Mouse (Mus musculus): ENCODE measurements around the gene Dcst2. TPM values are rescaled to one million over a fixed set of nuclear protein-coding genes. Genes with fewer than 3 reads are reported as not detected.

Dcst2 gene
- total RNA-seq, 4 experiments from 2014 or later = 0.32 to 0.47 (median 0.39) TPM

DNA sequence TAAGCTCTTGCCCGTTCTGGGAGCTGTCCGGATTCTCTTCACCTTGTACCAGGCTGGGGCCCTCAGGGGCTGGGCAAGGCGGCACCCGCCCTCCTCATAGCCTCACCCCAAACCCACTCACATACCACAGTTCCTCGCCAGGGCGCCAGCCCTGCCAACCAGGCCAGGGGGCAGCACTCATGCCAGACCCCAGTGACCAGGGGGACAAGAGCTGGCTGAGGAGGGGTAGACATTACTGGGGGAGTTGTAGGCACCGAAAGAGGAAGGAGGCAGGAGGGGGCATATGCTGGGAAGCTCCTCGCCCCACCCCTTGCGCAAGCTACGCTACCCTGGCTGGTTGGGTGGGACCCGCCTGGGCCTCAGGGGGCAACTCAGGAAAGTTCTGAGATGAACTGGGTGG lies 25.9 kb downstream of the Dcst2 start:
- no peak for DNase-seq (ENCODE audit: low spot score in 2 of 2)

DNA sequence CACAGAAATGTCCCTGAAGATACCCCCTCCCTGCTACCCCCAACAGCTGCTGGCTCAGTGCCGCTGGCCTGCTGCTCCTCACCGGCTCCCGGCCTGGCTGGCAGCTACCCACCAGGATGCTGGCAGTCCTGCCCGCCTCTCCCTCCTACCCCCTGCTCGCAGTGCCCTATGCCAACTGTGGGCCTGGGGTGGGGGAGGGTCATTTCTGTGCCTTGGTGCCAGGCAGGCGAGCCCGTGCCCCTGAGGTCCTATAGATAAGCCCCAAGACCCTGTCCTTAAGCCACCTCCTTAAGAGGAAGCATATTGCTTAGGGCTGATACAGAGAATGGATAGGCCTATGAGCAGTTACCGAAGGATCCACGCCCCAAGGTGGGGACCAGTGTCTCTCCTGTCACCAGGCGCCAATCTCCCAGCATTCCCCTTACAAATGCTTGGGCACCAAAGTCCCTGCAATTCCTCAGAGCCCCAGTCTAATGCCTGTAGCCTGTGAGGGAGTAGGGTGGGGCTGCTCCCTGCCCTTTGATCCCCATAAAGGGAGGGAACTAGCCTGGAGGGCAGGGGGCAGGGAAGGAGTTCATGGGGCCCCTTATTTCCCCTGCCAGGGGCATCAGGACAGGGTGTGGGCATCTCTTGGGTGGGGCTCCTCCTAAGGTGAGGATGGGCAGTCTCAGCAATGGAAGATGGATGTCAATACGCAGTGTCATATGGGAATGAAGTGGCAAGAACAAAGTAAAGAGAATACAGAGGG lies 26.5 kb downstream of the Dcst2 start:
- peak; percentile 52 to 63 for DNase-seq (ENCODE audit: low spot score in 2 of 2)

DNA sequence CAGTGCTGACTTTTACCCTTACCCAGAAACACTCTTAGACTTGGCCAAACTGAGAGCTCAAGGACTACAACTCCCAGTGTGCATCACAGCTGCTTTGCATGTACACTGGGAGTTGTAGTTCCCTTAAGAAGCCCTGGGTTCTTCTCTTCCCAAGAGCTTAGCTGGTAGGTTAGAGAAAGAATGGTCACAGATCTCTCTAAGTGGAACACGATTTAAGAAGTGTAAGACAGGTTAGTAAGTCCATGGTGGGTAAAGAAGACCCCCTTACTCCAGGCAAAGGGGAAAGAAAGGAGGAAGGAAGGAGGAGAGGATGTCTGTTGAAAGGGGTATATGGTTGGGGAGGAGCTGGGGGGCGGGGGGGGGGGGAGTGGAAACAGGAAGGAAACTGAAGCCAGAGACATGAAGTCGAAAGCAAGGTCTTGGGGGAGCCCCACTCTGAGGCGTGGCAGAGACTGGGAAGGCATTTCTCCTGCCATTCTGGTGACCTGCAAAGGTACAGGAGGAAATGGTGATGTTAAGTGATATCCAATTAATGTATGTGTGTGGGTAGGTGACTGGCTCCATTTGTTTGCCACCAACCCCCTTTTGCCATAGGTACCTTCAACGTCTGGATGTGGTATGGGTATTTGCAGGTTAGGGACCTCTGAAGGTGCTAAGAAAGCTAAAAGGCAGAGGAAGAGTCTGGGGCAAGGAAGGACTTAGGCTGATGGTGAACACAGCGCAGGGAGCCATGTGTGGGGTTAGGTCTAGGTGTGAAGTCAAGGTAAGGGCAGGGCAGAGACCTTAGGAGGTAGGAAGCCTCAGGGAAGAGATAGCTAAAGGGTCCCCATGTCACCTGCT lies 27.3 kb downstream of the Dcst2 start:
- DNase-seq (ENCODE audit: low spot score in 2 of 2) = no peak

DNA sequence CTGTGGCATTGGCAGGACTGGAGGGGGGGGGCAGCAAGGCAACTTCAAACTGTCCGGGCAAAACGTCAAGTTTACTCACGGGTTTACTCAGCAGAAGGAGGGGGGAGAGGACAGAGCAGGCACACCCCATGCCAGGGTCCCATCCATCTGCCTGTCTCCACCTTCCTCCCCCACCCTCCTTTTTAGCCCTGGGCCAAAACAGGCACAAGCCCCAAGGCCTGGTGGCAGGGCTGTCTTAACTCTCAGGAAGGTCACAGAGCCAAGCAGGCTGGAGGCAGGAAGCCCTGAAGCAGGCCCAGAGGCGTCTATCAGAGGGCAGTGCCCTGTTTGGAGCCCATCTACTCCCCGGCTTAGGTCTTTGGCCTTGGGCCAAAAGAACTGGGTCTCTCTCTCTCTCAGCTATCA lies 28.3 kb downstream of the Dcst2 start:
- DNase-seq (ENCODE audit: low spot score in 2 of 2) = no peak

DNA sequence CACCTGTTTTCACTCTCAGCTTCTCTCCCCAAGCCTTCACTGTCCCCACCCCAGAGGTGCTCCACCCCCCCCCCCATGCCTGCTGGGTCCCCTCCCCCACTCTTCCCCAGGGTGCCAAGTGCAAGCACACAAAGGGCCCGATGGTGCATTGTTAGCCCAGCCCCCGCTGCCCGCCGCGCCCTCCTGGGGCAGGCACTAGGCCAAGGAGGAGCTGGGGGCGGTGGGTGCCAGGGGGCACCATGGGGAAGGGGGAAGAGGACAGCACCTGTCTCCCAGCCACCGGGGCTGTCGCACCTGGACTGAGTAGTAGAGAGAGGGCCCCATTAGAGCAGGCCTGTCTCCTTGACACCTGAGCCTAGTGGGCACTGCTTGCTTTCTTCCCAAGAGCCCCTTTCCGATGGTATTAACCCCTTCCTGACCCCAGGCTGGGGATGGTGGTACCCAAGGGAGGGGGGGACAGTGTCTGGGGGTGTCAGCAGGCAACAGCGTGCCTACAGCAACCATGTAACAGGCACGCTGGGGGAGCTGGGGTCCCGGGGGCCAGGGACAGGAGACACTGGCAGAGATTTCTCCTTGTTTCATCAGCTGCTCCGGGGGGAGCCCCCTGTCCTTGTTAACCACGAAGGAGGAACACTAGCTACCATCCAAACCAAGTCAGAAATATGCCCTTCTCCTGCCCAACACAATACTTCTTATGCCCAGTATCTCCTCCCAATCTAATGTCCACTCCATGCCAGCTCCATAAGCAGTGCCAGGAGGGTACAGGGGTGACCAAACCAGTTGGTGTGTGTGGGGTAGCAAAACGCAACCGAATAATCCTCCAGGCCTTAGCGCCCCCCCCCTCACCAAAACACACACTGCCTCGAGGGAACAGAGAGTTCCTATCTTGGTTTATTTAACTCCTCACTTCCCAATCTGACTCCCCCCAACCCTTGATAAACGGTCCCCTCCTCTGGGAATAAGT lies 29.2 kb downstream of the Dcst2 start:
- no peak for DNase-seq (ENCODE audit: low spot score in 2 of 2)

DNA sequence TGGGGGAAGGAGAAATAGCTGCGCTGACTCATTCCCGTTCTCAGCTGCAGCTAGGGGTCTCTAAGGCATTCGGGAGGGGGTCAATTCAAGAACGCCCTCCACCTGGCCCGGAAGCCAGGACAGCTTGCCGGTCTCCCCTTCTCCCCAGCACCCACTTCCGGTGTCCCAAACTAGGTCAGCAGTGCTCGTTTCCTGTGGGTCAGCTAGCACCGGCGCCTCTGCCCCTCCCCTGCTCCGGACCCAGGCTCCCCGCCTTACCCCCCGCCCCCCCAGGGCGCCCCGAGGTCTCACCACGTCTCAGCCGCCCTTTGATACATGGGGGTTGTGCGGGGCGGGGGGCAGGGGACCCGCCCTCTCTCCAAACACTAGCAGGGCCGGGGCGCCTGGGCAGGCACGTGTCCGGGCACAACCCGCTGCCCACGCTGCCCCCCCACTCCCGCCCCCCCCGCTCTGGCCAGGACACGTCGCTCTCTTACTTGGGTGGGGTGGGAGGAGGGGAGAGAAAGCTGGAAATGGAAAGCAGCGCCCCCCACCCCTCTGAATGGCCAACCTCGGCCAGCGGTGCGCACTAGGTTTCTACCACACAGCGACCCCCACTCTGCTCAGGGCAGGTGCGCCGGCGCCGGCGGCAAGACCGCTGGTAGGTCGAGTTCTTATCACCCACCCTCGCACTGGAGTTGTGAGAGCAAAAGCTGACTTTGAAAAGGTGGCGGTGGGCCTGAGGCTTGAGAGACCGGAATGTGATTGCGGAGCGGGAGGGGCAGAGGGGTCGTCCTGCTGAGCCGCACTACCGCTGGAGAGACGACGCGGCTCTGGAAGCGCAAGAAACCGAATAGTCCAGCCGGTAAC lies 30.1 kb downstream of the Dcst2 start:
- DNase-seq (ENCODE audit: low spot score in 2 of 2) = peak in 1 of 2 experiments; percentile 9

DNA sequence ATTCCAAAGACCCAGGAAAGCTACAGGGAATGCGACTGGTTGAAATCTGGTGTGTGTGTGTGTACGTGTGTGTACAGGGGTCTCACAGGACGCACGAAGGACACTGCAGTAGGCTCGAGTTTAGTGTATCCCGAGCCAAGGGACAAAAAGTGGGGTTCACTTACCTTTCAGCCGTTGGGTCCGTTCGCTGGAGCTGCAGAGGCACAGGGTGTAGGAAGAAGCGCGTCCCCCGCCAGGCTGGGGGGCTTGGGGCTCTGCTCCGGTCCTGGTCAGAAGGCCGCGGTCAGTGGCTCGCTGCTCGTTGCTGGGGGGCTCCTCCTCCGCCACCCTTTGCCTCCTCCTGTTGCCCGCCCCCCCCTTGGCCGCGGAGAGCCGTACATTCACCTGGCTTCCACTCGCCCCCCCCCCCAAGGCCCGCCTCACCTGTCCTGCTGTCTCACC lies 31.1 kb downstream of the Dcst2 start:
- DNase-seq (ENCODE audit: low spot score in 2 of 2) = peak in 1 of 2 experiments; percentile 14

DNA sequence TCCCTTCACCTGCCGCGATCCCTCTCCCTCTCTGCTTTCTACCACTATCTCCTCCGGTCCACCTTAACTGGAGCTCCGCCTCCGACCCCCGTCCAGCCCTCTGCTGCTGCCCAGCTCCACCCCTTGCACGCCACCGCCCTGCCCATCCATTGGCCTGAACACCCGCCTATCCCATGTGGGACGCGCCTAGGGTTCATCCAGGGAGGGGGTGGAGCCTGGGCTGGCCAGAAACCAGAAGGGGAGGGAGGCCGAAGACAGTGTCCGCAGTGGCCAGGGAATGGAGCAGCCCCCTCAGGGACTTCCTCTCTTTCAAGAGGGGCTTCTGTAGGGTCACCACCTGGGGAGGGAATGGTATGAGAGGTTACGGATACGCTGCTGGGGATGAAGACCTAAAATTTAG lies 31.8 kb downstream of the Dcst2 start:
- DNase-seq (ENCODE audit: low spot score in 2 of 2) = peak; percentile 93 to 97

DNA sequence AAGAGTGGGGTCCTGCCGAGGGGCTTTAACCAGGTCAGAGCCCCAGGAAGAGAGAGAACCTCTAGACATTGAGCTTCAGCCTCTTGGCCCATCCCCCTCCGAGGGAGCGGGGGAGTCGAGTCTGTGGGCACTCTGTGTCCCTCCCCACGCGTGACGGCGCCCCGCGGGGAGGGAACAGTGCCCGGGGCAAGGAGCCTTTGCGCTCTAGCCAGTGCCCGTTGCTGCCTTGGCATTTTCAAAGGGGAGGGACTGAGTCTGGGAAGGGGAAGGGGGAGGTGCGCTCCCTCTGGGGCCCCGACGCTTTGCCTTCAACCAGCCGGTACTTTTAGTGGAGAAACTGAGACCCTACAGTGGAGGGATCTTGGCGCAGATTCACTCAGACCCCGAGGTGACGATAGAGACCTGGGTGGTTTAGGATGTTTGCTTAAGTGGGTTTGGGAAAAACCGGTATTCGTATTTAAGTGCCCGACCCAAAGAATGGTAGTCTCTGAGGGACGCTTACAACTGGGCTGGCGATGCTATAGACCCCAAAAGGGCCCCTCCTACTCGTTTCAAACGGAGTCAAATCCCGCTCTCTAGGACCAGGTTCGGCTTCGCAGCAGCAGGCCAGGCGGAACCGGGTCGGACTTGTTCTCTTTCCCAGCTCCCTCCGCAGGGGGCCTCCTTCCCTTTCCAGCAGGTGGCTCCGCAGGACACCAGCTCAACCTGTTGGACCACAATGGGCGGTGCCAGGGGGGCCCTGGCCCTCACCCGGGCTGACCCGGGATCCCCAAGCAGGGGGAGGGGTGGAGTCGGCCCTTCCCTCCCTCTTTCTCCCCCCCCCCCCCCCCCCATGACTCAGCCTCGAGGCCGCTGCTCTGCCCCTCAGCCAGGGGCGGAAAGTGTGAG lies 32.5 kb downstream of the Dcst2 start, which contains the start of gene Zbtb7b:
Zbtb7b (minus strand) TSS at position 771 of the 888 bp plus-strand sequence.
- peak in 1 of 2 experiments; percentile 68 for DNase-seq (ENCODE audit: low spot score in 2 of 2)

DNA sequence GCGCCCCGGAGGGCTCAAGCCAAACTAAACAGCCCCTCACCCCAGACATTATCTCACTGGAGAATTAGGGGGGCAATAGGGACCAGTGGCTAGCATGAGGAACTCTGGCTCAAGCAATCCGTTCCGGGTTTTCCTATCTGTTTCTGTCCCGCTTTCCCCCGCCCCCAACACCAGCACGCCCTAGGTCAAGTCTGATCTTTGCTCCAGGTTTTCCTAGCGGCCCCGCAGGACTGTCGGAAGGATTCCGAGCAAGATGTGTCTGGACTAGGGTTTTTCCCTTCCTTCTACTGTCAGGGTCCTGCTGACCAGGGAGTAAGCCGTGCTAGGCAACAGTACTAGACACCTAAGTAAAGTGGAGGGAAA lies 33.1 kb downstream of the Dcst2 start:
- DNase-seq (ENCODE audit: low spot score in 2 of 2) = no peak

DNA sequence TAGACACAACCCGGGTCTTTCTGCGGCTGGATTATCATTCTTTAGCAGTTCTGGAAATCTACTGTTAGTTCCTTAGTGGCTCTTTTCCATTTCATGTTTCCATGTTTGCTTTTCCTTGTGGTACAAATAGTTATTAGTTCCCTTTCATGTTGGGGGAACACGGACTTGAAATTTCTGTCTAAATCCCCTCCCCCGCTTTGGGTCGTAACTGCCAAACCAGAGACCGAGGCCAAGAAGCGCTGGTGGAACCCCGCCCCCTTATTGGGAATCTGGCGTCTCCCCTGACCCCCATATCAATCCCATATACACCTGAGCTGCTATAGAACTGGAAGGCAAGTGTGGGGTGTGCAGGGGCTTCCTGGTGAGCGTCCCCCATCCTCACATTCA lies 33.6 kb downstream of the Dcst2 start:
- DNase-seq (ENCODE audit: low spot score in 2 of 2) = no peak

DNA sequence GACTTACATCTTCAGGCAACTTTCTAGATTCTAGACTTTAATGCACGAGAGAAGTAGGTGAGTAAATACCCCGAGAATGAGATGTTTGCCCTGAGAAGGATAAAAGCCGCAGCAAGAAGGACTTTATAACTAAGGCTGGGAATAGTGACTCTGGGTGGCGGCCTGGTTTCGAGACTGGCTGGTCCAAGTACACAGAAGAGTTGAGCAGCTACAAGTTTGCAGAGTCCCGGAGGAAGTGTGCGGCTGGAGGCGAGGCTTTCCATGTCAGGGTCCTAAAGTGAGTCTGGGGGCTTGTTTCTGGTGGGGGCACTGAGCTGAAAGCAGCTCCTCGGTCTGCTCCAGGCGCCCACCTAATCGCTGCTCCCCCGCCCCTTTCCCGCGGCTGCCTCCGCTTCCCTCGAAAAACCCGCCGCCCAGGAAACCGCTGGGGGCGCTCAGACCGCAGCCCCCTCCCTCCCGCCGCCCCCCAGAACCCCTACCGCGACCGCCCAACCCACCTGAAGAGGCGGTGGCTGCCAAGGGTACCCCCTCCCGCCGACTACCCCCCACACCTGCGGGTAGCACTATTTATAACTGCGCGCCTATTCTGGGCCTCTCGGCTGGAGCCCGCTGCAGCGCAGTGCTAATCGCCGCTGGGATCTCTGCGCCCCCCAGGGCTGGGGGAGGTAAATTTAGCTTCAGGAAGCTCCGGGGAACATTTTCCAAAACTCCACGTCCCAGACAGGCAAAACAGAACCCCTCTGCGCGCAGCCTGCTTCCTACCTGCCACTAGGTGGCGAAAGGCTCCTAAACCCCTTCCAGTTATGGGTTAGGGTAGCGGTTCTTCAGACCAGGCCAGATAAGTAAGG lies 34.3 kb downstream of the Dcst2 start:
- DNase-seq (ENCODE audit: low spot score in 2 of 2) = no peak

DNA sequence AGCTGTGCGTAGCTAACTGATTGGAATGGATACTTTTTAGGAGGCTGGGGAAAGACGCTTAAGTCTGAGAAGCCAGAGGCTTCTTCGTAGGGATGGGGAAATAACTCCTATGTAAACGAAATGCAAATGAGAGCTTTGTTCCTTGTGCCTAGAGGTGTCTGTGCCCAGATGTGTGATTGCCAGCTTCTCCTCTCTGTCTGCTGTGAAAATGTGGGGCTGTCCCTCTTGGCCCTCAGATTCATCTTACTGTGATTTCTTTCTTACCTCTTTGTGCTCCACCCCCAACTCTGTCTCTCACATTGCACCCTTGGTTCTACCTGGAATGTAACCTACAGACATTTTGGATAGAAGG lies 34.9 kb downstream of the Dcst2 start:
- no peak for DNase-seq (ENCODE audit: low spot score in 2 of 2)

DNA sequence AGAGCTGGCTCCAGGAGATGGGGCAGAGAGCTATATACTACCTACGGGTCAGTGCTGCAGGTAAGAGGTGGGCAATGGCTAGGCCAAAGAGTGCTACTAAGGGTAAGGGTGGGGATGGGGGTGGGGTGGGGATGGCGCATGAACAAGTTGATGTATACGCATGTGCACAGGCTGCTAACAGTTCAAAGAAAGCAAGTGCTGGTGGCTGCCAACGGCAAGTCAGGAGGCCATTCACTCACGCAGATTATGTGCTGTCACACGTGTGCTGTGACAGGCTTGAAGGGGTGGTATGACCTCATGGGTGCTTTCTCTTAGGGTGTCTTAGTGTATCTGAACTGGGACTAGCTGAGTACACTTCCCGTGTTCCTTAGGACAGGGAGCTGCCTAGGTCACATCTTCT lies 39.6 kb downstream of the Dcst2 start:
- no peak for DNase-seq (ENCODE audit: low spot score in 2 of 2)

DNA sequence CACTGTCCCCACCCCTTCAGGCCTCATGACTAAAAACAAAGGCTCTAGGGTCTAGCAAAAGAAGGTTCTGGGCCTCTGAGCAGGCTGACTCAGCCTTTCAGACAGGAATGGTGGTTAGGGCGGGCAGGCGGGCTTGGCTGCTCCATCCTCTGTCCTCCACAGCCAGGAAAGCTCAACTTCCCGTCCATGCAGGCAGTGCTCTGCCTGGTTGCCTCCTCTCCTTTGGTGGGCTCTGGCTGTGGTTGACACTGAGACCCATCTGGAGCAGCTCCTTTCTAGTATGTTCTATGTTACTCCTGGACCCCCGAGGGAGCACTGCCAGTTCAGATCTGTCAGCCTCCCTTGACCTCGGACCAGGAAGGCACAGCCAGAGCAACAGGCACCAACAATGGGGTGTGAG lies 40.9 kb downstream of the Dcst2 start, which contains the start of gene Lenep:
Lenep (minus strand) TSS at position 101 of the 400 bp plus-strand sequence.
- no peak for DNase-seq (ENCODE audit: low spot score in 2 of 2)

DNA sequence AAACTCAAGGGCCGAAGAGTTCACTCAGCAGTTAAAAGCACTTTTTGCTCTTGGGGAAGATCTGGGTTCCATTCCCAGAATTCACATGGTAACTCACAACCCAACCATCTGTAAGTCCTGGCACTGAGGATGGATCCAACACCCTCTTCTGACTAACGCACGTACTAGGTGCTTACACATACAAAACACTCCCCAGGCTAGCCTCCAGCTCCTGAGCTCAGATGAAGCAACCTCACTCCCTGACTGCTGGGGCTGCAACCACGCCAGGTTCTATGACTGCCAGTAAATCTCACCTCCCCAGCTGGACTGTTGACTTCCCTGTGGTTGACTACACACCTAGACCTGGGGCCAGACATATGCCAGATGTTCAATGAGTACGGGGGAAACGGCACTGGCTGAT lies 45.1 kb downstream of the Dcst2 start:
- DNase-seq (ENCODE audit: low spot score in 2 of 2) = no peak

DNA sequence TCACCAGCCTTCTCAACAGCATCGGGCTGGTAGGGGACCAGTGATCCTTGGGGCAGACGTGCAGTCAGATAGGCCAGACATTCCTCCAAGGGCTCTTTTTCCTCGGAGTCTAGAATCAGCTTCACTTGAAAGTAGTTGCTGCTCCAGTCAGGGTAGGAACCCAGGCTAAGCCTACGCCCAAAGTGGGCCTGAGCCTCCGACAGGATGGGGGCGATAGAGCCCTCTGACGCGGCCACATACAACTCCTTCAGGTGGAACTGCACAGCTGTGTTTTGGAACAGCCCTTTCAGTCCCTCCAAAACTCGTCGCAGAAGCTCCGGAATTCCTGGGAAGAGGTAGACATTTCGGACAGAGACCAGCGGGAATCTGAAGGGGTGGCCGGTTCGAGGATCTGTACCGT lies 46.7 kb downstream of the Dcst2 start:
- no peak for DNase-seq (ENCODE audit: low spot score in 2 of 2)

DNA sequence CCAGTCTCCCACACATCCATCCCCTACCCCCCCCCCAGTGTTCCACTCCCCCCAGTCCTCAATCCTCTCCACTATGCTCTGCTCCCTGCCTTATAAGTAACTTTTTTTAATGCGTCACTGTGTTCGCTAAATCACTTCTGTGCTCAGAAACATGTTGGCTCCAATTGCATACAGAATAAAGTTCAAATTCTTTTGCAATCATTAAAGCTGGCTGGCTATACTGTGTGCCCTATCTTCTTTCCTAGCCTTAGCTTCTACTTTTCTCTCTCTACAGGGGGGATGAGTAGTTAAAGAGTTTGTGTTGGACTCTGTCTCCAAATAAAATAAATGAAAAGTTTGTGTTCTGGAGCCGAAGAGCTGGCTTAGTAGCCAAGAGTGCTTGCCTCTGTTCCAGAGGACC lies 47.9 kb downstream of the Dcst2 start:
- no peak for DNase-seq (ENCODE audit: low spot score in 2 of 2)

DNA sequence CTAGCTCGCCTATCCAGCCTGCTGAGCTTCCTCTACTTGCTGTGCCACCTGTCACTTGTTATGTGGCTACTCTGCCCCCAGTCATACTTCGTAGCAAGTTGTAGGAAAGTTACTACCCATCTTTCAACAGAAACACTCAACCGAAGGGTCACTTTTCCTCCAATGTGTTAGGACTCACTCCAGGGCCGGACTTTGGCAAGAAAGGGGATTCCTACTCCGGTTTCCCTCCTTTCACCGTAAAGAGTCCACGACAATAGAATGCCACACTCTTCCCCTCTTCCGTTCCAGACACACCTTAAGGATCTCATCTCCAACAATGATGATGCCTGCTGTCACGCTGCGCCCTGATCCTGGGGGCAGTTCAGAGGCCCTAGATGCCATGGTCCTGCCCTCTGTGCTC lies 49.1 kb downstream of the Dcst2 start:
- DNase-seq (ENCODE audit: low spot score in 2 of 2) = no peak

All from layer of hippocampus, adult 8-10 months (tissue).